Comparison of ENCODE assay signal across 12 mouse cellular contexts in the genomic region with DNA sequence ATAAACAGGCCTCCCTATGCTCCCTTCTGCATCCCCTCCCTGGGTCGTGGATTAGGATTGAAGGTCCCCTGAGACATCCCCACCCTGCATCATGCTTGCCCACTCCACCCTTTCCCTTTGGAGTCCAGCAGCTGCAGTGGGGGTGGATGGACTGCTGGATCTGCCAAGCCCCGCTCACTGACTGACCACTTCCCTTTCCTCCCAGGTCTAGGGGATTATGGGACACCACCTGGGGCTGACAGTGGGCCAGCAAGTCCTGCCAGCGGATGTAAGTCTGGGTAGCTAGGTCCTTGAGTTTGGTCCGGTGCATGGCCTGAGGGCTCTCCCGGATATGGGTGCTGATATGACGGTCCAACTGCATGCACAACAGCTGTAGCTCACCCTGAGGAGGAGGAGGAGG. TPM values are rescaled to one million over a fixed set of nuclear protein-coding genes. Genes with fewer than 3 reads are reported as not detected.
DNase-seq lines count a peak whose midpoint lies in the region; ATAC-seq and TF ChIP-seq lines count a peak whose summit lies in the region.
"Had no signal": no experiment of that assay in that cellular context is flagged by ENCODE, and none has a peak within 500 bp of the region (broad histone marks: within the 10 kb centered on the region; RNA-seq: fewer than 3 reads in every experiment).

No protein-coding gene starts in this region.

- H3K27me3 ChIP-seq in heart, embryonic 12.5 days (replicated peaks), result no peaks in the 10 kb centered on the region
- no peaks in the 10 kb centered on the region for H3K27me3 ChIP-seq in limb, embryonic 10.5 days (ENCODE audit: low read depth, poor library complexity, severe bottlenecking)
- peaks cover 16% of the 10 kb centered on the region; the same call in 1 of the 2 replicates for H3K27me3 ChIP-seq in liver, postnatal 0 days (ENCODE audit: insufficient read depth, low read length)

- peaks cover 84% of the 10 kb centered on the region for H3K4me1 ChIP-seq in heart, embryonic 12.5 days (replicated peaks)
- peaks cover 88% of the 10 kb centered on the region for H3K4me1 ChIP-seq in limb, embryonic 10.5 days
- peaks cover 6% of the 10 kb centered on the region; the same call in 1 of the 2 replicates for H3K4me1 ChIP-seq in liver, postnatal 0 days (ENCODE audit: insufficient read depth)

- H3K9me3 ChIP-seq in heart, embryonic 12.5 days (replicated peaks), result no peaks in the 10 kb centered on the region
- H3K9me3 ChIP-seq in limb, embryonic 10.5 days (replicated peaks), result no peaks in the 10 kb centered on the region
- H3K9me3 ChIP-seq in liver, postnatal 0 days (ENCODE audit: low read length), result no peaks in the 10 kb centered on the region

- ATAC-seq in heart, embryonic 12.5 days (ENCODE audit: insufficient number of reproducible peaks, low FRiP score), result no peak
- 0 out of 2 replicates have a peak, but pooled peaks have one; percentile 10 for ATAC-seq in common myeloid progenitor, adult 5-6 weeks (replicated peaks; ENCODE audit: low read depth, poor library complexity, severe bottlenecking)
- no peak for ATAC-seq in liver, postnatal 0 days

- no peaks in the 10 kb centered on the region for H3K36me3 ChIP-seq in heart, embryonic 12.5 days
- H3K36me3 ChIP-seq in limb, embryonic 10.5 days, result no peaks in the 10 kb centered on the region
- H3K36me3 ChIP-seq in liver, postnatal 0 days (replicated peaks; ENCODE audit: insufficient read depth, low read length), result no peaks in the 10 kb centered on the region

- WGBS in heart, embryonic 12.5 days, result 52% methylated on average over 6 of the region's 6 CpGs
- WGBS in limb, embryonic 10.5 days, result 79% methylated on average over 6 of the region's 6 CpGs
- 53% methylated on average over 6 of the region's 6 CpGs for WGBS in liver, postnatal 0 days (ENCODE audit: insufficient replicate concordance)

- DNase-seq in heart, adult 11 months, result peak; percentile 99
- peak; percentile 84 to 87 for DNase-seq in heart, adult 9 months (ENCODE audit: low spot score in 2 of 2)
- DNase-seq in limb, embryonic 10.5 days (ENCODE audit: low spot score), result no peak
- no peak for DNase-seq in liver, postnatal 0 days
- DNase-seq in frontal cortex, adult 2 months (ENCODE audit: extremely low spot score in 1 of 2, low spot score in 1 of 2), result no peak
- DNase-seq: cerebellum, postnatal 36 days had no signal

- TF ChIP-seq CTCF in liver, postnatal 0 days (IDR thresholded peaks at IDR 0.05; ENCODE audit: low read depth), result no peak

- H3K9ac ChIP-seq in heart, embryonic 12.5 days, result no peak overlapping the region
- H3K9ac ChIP-seq in liver, postnatal 0 days (replicated peaks), result no peak overlapping the region

- H3K27ac ChIP-seq in heart, embryonic 12.5 days (ENCODE audit: poor library complexity, severe bottlenecking), result no peak overlapping the region
- H3K27ac ChIP-seq in limb, embryonic 10.5 days, result peak overlapping the region; percentile 59
- H3K27ac ChIP-seq in liver, postnatal 0 days (ENCODE audit: low read depth), result no peak overlapping the region

- no peak for TF ChIP-seq EP300 in liver, postnatal 0 days (IDR thresholded peaks at IDR 0.05; ENCODE audit: low read depth)

- no peak overlapping the region for H3K4me2 ChIP-seq in heart, embryonic 12.5 days
- H3K4me2 ChIP-seq in liver, postnatal 0 days (ENCODE audit: low read depth, low read length), result no peak overlapping the region

- no peak overlapping the region for H3K4me3 ChIP-seq in heart, embryonic 12.5 days
- H3K4me3 ChIP-seq in limb, embryonic 10.5 days, result no peak overlapping the region
- H3K4me3 ChIP-seq in liver, postnatal 0 days (ENCODE audit: low read depth, low read length), result no peak overlapping the region

RNA-seq across cellular contexts. Expression of gene Sema4c, which starts 6.0 kb away (rescaled TPM):
- polyA plus RNA-seq in heart, embryonic 12.5 days (2016; fragmentation: Nextera tagmentation; extraction: Ambion mirVana), result 11.9 and 13.3 TPM in 2 replicates
- 2.4 and 2.6 TPM in 2 replicates for total RNA-seq in common myeloid progenitor, adult 5-6 weeks (2017)
- polyA plus RNA-seq in limb, embryonic 10.5 days (2016; fragmentation: Nextera tagmentation; extraction: Ambion mirVana), result 28.5 and 34.2 TPM in 2 replicates
- polyA plus RNA-seq in liver, postnatal 0 days (2015; fragmentation: Nextera tagmentation; extraction: Ambion mirVana), result 2.0 TPM in 2 replicates
- 12.3 and 12.7 TPM in 2 replicates for polyA plus RNA-seq in frontal cortex, adult 2 months (2012; rRNA removed)

RNA-seq across cellular contexts. Expression of gene Ankrd39, which starts 16.9 kb away (rescaled TPM):
- polyA plus RNA-seq in heart, embryonic 12.5 days (2016; fragmentation: Nextera tagmentation; extraction: Ambion mirVana), result 23.1 and 24.4 TPM in 2 replicates
- total RNA-seq in common myeloid progenitor, adult 5-6 weeks (2017), result 1.1 and 9.0 TPM in 2 replicates
- 19.5 and 20.3 TPM in 2 replicates for polyA plus RNA-seq in limb, embryonic 10.5 days (2016; fragmentation: Nextera tagmentation; extraction: Ambion mirVana)
- 7.4 and 8.3 TPM in 2 replicates for polyA plus RNA-seq in liver, postnatal 0 days (2015; fragmentation: Nextera tagmentation; extraction: Ambion mirVana)
- polyA plus RNA-seq in frontal cortex, adult 2 months (2012; rRNA removed), result 16.2 and 17.7 TPM in 2 replicates

RNA-seq across cellular contexts. Expression of gene Gm42417, which starts 24.9 kb away (rescaled TPM):
- 0.40 TPM in 1 of 2 replicates, not detected in the other for polyA plus RNA-seq in heart, embryonic 12.5 days (2016; fragmentation: Nextera tagmentation; extraction: Ambion mirVana)
- not detected in 2 replicates for total RNA-seq in common myeloid progenitor, adult 5-6 weeks (2017)
- polyA plus RNA-seq in limb, embryonic 10.5 days (2016; fragmentation: Nextera tagmentation; extraction: Ambion mirVana), result 0.39 TPM in 1 of 2 replicates, not detected in the other
- polyA plus RNA-seq in liver, postnatal 0 days (2015; fragmentation: Nextera tagmentation; extraction: Ambion mirVana), result 0.45 TPM in 1 of 2 replicates, not detected in the other
- polyA plus RNA-seq in frontal cortex, adult 2 months (2012; rRNA removed), result 0.04 TPM in 1 of 2 replicates, not detected in the other
- total RNA-seq: monocyte, adult 5-6 weeks had no signal
- polyA plus RNA-seq: heart, postnatal 0 days; intestine, embryonic 14.5 days; liver, embryonic 16.5 days had no signal

RNA-seq across cellular contexts. Expression of gene Ankrd23, which starts 27.4 kb away (rescaled TPM):
- 14.9 and 16.8 TPM in 2 replicates for polyA plus RNA-seq in heart, embryonic 12.5 days (2016; fragmentation: Nextera tagmentation; extraction: Ambion mirVana)
- 4.9 and 9.1 TPM in 2 replicates for total RNA-seq in common myeloid progenitor, adult 5-6 weeks (2017)
- 14.3 and 16.8 TPM in 2 replicates for polyA plus RNA-seq in limb, embryonic 10.5 days (2016; fragmentation: Nextera tagmentation; extraction: Ambion mirVana)
- polyA plus RNA-seq in liver, postnatal 0 days (2015; fragmentation: Nextera tagmentation; extraction: Ambion mirVana), result 2.0 and 2.2 TPM in 2 replicates
- polyA plus RNA-seq in frontal cortex, adult 2 months (2012; rRNA removed), result 9.5 and 11.5 TPM in 2 replicates

RNA-seq across cellular contexts. Expression of gene Cnnm3, which starts 52.4 kb away (rescaled TPM):
- 2.2 and 3.4 TPM in 2 replicates for polyA plus RNA-seq in heart, embryonic 12.5 days (2016; fragmentation: Nextera tagmentation; extraction: Ambion mirVana)
- 5.5 and 15.5 TPM in 2 replicates for total RNA-seq in common myeloid progenitor, adult 5-6 weeks (2017)
- polyA plus RNA-seq in limb, embryonic 10.5 days (2016; fragmentation: Nextera tagmentation; extraction: Ambion mirVana), result 3.6 and 4.5 TPM in 2 replicates
- 0.92 and 1.1 TPM in 2 replicates for polyA plus RNA-seq in liver, postnatal 0 days (2015; fragmentation: Nextera tagmentation; extraction: Ambion mirVana)
- 26.6 and 27.1 TPM in 2 replicates for polyA plus RNA-seq in frontal cortex, adult 2 months (2012; rRNA removed)

Comparison
In these comparisons a context has a peak if more than half of its experiments do, and no peak if none do; other contexts are left out.
1. DNase-seq: peak in heart, adult 11 months (single experiment) and heart, adult 9 months (2 of 2); none in limb, embryonic 10.5 days (single experiment), liver, postnatal 0 days (single experiment) and frontal cortex, adult 2 months (0 of 2).